Mouse (Mus musculus) hindbrain, embryonic 11.5 days (tissue): ENCODE results near the gene Herc6. TPM values are rescaled to one million over a fixed set of nuclear protein-coding genes. Genes with fewer than 3 reads are reported as not detected.

Experiments
- ATAC-seq: fragments of 200-750 bp; cut with Nextera tagmentation; 2 replicates; pipeline ENCODE4 v1.8.0; 2017; ENCODE audit warnings: mild to moderate bottlenecking, moderate TSS enrichment, moderate library complexity; ENCODE audit not compliant: low FRiP score
- DNase-seq: peaks from one replicate; pipeline ENCODE4 v3.0.0-alpha.2; 2015; ENCODE audit warnings: low spot score
- H3K27ac ChIP-seq: fragments of 300-500 bp; sonication (generic); 2 replicates; pipeline ENCODE4 v1.5.1; 2014; ENCODE audit warnings: mild to moderate bottlenecking, low read depth, low read length
- H3K27me3 ChIP-seq: fragments of 300-500 bp; sonication (generic); 2 replicates; pipeline ENCODE4 v1.6.1; 2014; ENCODE audit warnings: mild to moderate bottlenecking, low read length, moderate library complexity, mixed read lengths; ENCODE audit not compliant: control insufficient read depth, insufficient read depth
- H3K36me3 ChIP-seq: fragments of 300-500 bp; sonication (generic); 2 replicates; pipeline ENCODE4 v1.6.1; 2014; ENCODE audit warnings: mild to moderate bottlenecking, low read length, moderate library complexity, mixed read lengths; ENCODE audit not compliant: control insufficient read depth, insufficient read depth
- H3K4me1 ChIP-seq: fragments of 300-500 bp; sonication (generic); replicated peaks from 2 replicates; pipeline ENCODE4 v1.6.1; 2014; ENCODE audit warnings: low read length, mixed read lengths; ENCODE audit not compliant: control insufficient read depth, insufficient read depth
- H3K4me2 ChIP-seq: fragments of 300-500 bp; sonication (generic); replicated peaks from 2 replicates; pipeline ENCODE4 v1.6.1; 2014; ENCODE audit warnings: mild to moderate bottlenecking, low read depth, low read length
- H3K4me3 ChIP-seq: fragments of 300-500 bp; sonication (generic); 2 replicates; pipeline ENCODE4 v1.5.1; 2014; ENCODE audit warnings: low read depth, low read length
- H3K9ac ChIP-seq: fragments of 300-500 bp; sonication (generic); 2 replicates; pipeline ENCODE4 v1.6.1; 2014; ENCODE audit warnings: low read depth, low read length
- H3K9me3 ChIP-seq: fragments of 300-500 bp; sonication (generic); 2 replicates; pipeline ENCODE4 v1.6.1; 2016; ENCODE audit warnings: low read length; ENCODE audit not compliant: control insufficient read depth
- WGBS: fragments of 180-500 bp; shearing (Covaris S2); extraction: QIAGEN DNeasy Blood & Tissue Kit; methylation state at CpG from one replicate; pipeline ENCODE4 v1.1.7; 2014; 5-methylcytosine and 5-hydroxymethylcytosine counted together
- polyA plus RNA-seq: library from polyadenylated mRNA; unstranded; fragments of >200 nt; fragmentation: Nextera tagmentation; extraction: Ambion mirVana; gene quantifications from 2 replicates; pipeline ENCODE4 v1.2.1, GENCODE M21; 2014

Gene Herc6
- polyA plus RNA-seq, 1 experiment from 2014 or later = 1.2 TPM

DNA sequence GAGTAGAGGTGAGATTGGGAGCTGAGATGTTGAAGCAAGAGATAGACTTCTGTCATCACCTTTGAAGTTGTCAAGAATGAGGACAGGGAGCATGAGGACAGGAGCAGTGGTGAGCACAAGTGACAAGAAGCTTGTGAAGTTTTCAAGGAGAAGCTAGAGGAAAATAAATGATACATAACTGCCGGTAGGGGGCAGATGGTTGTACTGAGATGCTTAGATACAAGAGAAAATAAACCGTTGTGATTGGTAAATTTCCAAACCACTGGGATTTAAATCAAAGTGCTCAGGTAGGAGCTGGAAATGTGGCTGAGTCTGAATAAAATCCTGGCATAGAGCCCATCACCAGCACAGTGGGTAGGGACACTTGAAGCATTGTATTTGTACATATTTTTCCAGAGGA is 28.8 kb downstream of the Herc6 start:
- Histone ChIP-seq H3K27me3 (no peaks in the 10 kb centered on the region), H3K9me3 (no peaks in the 10 kb centered on the region), H3K36me3 (no peaks in the 10 kb centered on the region), H3K4me3 (no peak overlapping the region), H3K9ac (no peak overlapping the region), H3K4me1 (no peaks in the 10 kb centered on the region), H3K27ac (no peak overlapping the region), H3K4me2 (no peak overlapping the region)
- WGBS = 61% methylated on average over 2 of the region's 2 CpGs
- no peak for ATAC-seq
- peak; percentile 1 for DNase-seq

- H3K9ac ChIP-seq = no peak overlapping the region
- no peak overlapping the region for H3K27ac ChIP-seq
- no peak overlapping the region for H3K4me2 ChIP-seq
- 73% methylated on average over 2 of the region's 2 CpGs for WGBS
- no peak overlapping the region for H3K4me3 ChIP-seq
- H3K9me3 ChIP-seq = no peaks in the 10 kb centered on the region
- H3K36me3 ChIP-seq = no peaks in the 10 kb centered on the region
- no peaks in the 10 kb centered on the region for H3K4me1 ChIP-seq
- no peaks in the 10 kb centered on the region for H3K27me3 ChIP-seq
- DNase-seq = no peak
- no peak for ATAC-seq
Measured at GRCm38 (mm10) chr6:57615788-57616187, 35.0 kb downstream of the Herc6 start.

DNA sequence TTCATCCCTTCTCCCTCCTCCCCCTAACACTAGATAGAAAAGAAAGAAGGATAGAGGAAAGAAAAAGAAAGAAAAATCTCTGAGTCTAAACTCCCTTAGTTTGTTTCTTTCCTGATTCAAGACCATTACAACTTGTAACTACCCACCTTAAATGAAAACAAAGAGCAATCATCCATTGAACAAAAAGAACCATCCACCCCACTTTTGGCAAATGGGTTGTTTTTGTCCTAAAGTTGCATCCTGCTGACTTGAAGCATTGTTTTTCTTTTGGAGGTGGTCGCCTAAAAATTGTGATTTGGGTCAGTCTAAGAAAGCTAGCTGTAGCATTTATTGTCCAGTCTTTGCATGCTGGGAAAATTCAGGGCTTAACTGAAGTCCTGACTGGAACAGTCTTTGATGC is 58.7 kb downstream of the Herc6 start:
- no peak for DNase-seq
- no peak overlapping the region for H3K4me2 ChIP-seq
- H3K36me3 ChIP-seq = no peaks in the 10 kb centered on the region
- no peak for ATAC-seq
- H3K27ac ChIP-seq = no peak overlapping the region
- no peaks in the 10 kb centered on the region for H3K9me3 ChIP-seq
- no peaks in the 10 kb centered on the region for H3K27me3 ChIP-seq
- 29% methylated on average over 1 of the region's 1 CpGs for WGBS
- H3K4me1 ChIP-seq = no peaks in the 10 kb centered on the region
- no peak overlapping the region for H3K9ac ChIP-seq
- no peak overlapping the region for H3K4me3 ChIP-seq

DNA sequence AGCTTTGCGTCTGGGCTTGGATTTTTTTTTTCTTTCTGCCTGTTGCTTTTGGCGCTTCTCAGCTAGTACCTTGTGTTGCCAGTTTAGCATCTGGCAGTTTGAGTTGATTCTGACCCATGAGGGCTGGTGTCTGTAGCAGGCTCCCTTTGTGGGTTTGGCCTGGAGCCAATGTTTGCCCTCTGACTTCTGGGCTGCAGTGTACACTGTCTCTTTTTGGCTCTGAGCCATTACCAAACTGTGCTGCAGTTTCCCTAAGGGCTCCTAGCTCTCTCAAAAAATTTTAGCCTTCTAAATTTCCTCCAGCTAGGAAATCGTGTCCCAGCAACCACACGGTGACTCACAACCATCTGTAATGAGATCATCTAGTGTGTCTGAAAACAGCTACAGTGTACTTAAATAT is 61.0 kb downstream of the Herc6 start:
- DNase-seq (peak; percentile 38), ATAC-seq (peak; percentile 63; the same call in 1 of the 2 replicates)
- WGBS = 61% methylated on average over 4 of the region's 4 CpGs

GRCm38 (mm10) chr6:57647256-57647655 is 66.5 kb downstream of the Herc6 start:
- no peaks in the 10 kb centered on the region for H3K36me3 ChIP-seq
- H3K4me2 ChIP-seq = no peak overlapping the region
- no peaks in the 10 kb centered on the region for H3K4me1 ChIP-seq
- H3K27ac ChIP-seq = no peak overlapping the region
- H3K9ac ChIP-seq = no peak overlapping the region
- no peak overlapping the region for H3K4me3 ChIP-seq
- no peaks in the 10 kb centered on the region for H3K27me3 ChIP-seq
- H3K9me3 ChIP-seq = no peaks in the 10 kb centered on the region
- ATAC-seq (no peak), DNase-seq (no peak)
- 54% methylated on average over 1 of the region's 1 CpGs for WGBS

More for the DNA sequence above, 61.0 kb downstream of the Herc6 start:
- H3K27me3 ChIP-seq = no peaks in the 10 kb centered on the region
- H3K27ac ChIP-seq = no peak overlapping the region
- H3K9ac ChIP-seq = no peak overlapping the region
- no peaks in the 10 kb centered on the region for H3K9me3 ChIP-seq
- no peaks in the 10 kb centered on the region for H3K4me1 ChIP-seq
- no peaks in the 10 kb centered on the region for H3K36me3 ChIP-seq
- H3K4me2 ChIP-seq = no peak overlapping the region
- H3K4me3 ChIP-seq = no peak overlapping the region

DNA sequence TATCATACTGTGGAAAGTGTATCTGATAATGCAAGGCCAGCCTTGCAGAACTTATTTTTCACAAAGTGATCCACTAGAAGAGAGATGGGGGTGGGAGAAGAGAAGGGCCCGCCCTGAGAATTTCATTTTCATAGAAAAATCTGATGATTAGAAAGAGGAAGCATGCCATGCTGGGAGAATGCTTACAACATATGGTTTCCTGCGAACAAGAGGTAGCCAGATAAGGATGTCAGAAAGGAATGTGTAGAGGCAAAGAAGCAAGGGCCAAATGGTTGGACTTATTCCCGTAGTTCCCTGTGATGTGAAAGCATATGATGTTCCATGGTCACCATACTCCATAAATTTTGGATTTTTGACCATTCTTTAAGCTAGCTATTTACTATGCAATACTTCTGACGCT is 80.5 kb downstream of the Herc6 start:
- Histone ChIP-seq H3K27me3 (no peaks in the 10 kb centered on the region), H3K27ac (no peak overlapping the region), H3K9ac (no peak overlapping the region), H3K4me2 (no peak overlapping the region), H3K36me3 (no peaks in the 10 kb centered on the region), H3K9me3 (no peaks in the 10 kb centered on the region), H3K4me1 (no peaks in the 10 kb centered on the region), H3K4me3 (no peak overlapping the region)
- DNase-seq (no peak), ATAC-seq (no peak)
- 79% methylated on average over 4 of the region's 4 CpGs for WGBS

GRCm38 (mm10) chr6:57684156-57684555 is 103.4 kb downstream of the Herc6 start:
- ATAC-seq (no peak), DNase-seq (no peak)
- Histone ChIP-seq H3K4me3 (no peak overlapping the region), H3K4me1 (no peaks in the 10 kb centered on the region), H3K9ac (no peak overlapping the region), H3K36me3 (no peaks in the 10 kb centered on the region), H3K27ac (no peak overlapping the region), H3K4me2 (no peak overlapping the region), H3K27me3 (no peaks in the 10 kb centered on the region), H3K9me3 (no peaks in the 10 kb centered on the region)
- WGBS = 90% methylated on average over 1 of the region's 1 CpGs

DNA sequence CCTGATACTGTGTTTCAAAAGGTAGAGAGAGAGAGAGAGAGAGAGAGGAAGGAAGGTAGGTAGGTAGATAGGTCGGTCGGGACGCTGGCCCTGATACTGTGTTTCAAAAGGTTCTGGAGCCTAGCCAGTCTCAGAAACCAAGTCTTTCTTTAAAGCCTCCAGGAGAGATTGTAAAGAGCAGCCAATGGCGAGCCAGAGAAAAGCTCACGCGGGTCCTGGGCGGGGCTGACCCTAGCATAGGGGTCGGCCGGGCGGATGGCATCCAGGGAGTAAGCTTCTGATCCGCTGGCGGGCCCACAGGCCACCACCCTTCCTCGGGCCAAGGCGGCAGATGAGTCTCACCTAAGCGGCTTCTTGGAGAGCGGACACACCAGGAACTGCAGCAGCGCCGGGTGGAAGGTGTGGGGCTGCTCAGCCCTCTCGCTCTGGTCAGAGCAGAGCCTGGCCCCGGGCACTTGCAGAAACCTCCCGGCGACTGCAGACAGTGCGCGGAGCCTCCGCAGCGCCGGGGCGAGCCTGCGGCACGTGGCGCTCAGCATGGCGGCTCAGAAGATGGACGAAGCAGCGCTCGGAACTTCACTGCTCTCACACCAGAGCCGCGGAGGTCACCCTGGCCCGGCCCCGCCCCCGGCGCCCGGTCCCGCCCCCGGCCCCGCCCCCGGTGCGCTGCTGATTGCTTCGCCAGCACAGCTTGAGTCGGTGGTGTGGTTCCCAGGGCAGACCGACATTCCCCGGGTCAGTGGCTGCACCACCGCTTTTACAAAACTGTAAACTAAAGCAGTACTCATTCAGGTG is 110.9 kb downstream of the Herc6 start, which contains the start of gene Pyurf:
Pyurf (minus strand) TSS at position 612 of the 795 bp plus-strand sequence.
- under 1% methylated on average over 46 of the region's 52 CpGs for WGBS
- Histone ChIP-seq H3K36me3 (no peaks in the 10 kb centered on the region), H3K9ac (peak within 1 kb of the TSS; percentile 79), H3K27ac (peak within 1 kb of the TSS; percentile 89), H3K4me3 (peak within 1 kb of the TSS; percentile 68), H3K9me3 (no peaks in the 10 kb centered on the region), H3K4me2 (peak within 1 kb of the TSS; percentile 66), H3K27me3 (no peaks in the 10 kb centered on the region), H3K4me1 (no peaks in the 10 kb centered on the region)
- DNase-seq = peak; percentile 87
- peak; percentile 99 for ATAC-seq

- H3K36me3 ChIP-seq = no peaks in the 10 kb centered on the region
- WGBS = 92% methylated on average over 3 of the region's 3 CpGs
- no peak for ATAC-seq
Measured at GRCm38 (mm10) chr6:57693116-57693515, 112.3 kb downstream of the Herc6 start.

More at GRCm38 (mm10) chr6:57693116-57693515, 112.3 kb downstream of the Herc6 start:
- DNase-seq = no peak
- H3K4me1 ChIP-seq = no peaks in the 10 kb centered on the region
- H3K9me3 ChIP-seq = no peaks in the 10 kb centered on the region
- H3K27me3 ChIP-seq = no peaks in the 10 kb centered on the region
- H3K4me3 ChIP-seq = no peak overlapping the region
- H3K4me2 ChIP-seq = no peak overlapping the region
- H3K27ac ChIP-seq = no peak overlapping the region
- no peak overlapping the region for H3K9ac ChIP-seq
